Mouse (Mus musculus): Measurements from ENCODE around the gene Chd4. TPM values are rescaled to one million over a fixed set of nuclear protein-coding genes. Genes with fewer than 3 reads are reported as not detected.
"Not testable (repeated sequence)": the region's sequence is repeated elsewhere in the genome, so short reads cannot be mapped to it uniquely, and the experiment has no call there.

Chd4 gene
- total RNA-seq, 2 experiments from 2014 or later: 154 to 161 TPM

GRCm38 (mm10) chr6:125154550-125154949 lies 58.8 kb downstream of the Chd4 start:
- intact Hi-C loops (cut with DNase I): no loop called here
- no peak for DNase-seq (ENCODE audit: low spot score in 2 of 2)

DNA sequence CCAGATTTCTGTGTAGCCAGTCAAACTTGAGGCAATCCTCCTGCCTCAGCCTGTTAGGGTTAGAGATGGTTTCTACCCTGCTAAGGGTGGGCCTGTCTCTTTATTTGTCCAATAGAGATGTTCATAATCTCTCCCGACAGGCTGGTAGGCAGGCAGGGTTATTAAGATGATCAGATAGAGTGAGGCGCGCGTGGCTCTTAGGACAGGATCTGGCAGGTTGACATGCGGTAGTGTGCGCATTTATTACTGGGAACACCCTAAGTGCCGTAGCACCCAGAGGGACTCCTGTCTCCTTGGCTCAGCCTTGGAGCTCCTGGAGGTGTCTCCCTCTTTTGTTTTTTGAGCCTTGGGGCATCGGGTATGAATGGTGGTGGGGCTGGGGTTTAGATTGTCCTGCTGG lies 59.5 kb downstream of the Chd4 start:
- intact Hi-C loops (cut with DNase I): no loop called here
- DNase-seq (ENCODE audit: low spot score in 2 of 2): no peak

- DNase-seq (ENCODE audit: low spot score in 2 of 2): no peak
- intact Hi-C loops (cut with DNase I): no loop called here
Observed at GRCm38 (mm10) chr6:125156491-125156890, 60.7 kb downstream of the Chd4 start.

DNA sequence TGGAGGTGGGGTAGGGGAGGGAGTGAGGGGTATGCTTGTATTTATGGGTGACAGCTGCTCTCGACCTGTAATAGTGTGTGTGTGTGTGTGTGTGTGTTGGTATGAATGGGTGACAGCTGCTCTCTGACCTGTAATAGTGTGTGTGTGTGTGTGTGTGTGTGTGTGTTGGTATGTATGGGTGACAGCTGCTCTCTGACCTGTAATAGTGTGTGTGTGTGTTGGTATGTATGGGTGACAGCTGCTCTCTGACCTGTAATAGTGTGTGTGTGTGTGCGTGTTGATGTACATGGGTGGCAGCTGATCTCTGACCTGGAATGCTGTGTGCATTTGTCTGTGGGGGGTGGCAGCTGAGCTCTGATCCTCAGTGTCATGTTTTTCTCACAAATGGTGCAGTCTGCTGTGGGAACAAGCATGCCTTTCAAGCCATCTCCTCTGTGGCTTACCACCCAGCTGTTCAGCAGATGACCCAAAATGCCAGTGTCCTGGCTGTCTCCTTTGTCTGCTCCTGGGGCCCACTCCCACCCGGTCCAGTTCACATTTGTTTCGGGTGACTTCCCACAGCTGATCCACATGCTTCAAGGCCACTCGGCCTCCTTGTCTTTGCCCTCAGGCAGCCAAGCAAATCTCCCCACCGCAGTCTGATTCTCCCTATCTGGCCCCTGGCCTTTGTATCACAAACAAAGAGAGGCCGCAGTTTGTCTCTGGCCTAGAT lies 61.3 kb downstream of the Chd4 start:
- intact Hi-C loops (cut with DNase I): no loop called here
- DNase-seq (ENCODE audit: low spot score in 2 of 2): peak in 1 of 2 experiments; percentile 29

DNA sequence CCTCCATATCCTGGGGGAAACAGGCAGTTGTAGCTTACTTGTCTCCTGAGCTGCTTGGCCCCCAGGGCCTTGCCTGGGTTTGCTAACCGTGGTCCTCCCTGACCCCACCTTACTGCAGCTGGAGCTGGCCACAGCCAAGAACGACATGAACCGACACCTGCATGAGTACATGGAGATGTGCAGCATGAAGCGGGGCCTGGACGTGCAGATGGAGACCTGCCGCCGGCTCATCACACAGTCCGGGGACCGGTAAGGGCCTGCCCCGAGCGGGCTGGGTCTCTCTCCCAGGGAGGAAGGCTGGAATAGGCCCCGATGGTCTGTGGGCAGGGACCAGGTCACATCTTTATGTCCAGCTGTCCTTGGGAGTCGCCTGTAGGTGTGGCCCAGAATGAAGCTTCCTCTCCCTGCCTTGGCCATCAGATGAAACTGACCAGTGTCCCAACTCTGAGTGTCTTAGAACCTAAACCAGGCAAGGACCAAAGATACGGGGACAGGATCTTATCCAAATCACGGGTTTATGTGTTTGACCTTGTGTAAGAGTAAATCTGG lies 63.2 kb downstream of the Chd4 start:
- intact Hi-C loops (cut with DNase I): no loop called here
- DNase-seq (ENCODE audit: low spot score in 2 of 2): no peak

DNA sequence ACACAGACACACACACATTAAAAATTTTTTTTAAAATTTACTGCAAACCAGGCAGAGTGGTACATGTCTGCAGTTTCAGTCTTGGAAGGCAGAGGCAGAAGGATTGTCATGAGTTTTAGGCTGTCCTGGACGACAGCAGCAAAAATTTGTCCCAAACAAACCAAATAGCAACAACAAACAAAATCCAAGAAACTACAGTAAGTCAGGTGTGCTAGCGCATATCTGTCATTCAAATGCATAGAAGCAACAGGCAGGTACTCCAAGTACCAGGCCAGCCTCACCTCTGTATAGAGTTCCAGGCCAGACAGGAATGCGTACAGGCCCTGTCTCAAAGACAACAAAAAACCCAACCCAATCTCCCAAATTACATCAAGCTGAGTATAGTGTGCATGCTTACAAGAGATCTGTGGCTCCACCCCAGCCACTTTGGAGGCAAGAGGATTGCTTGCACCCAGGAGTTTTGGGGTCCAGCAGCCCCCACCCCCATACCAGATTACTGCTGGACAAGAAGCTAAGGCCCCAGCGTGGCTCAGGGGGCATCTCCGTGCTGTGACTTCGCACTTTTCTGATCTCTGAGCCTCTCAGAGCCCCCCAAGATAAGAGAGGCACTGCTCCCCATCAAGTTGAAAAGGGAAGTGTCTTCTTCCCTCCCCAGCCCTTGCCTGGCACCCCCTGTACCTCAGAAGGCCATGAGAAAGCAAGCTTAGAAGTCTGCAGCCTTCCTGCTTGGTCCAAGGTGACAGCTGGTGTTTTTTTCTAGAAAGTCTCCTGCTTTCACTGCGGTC lies 64.2 kb downstream of the Chd4 start:
- no peak for DNase-seq (ENCODE audit: low spot score in 2 of 2)
- intact Hi-C loops (cut with DNase I): no loop called here

- peak in 1 of 2 experiments; percentile 21 for DNase-seq (ENCODE audit: low spot score in 2 of 2)
- intact Hi-C loops (cut with DNase I): no loop called here
Observed at GRCm38 (mm10) chr6:125160558-125160853, 64.7 kb downstream of the Chd4 start.

GRCm38 (mm10) chr6:125160854-125161760 lies 65.3 kb downstream of the Chd4 start:
- intact Hi-C loops (cut with DNase I): no loop called here
- DNase-seq (ENCODE audit: low spot score in 2 of 2): peak; percentile 60 to 72

DNA sequence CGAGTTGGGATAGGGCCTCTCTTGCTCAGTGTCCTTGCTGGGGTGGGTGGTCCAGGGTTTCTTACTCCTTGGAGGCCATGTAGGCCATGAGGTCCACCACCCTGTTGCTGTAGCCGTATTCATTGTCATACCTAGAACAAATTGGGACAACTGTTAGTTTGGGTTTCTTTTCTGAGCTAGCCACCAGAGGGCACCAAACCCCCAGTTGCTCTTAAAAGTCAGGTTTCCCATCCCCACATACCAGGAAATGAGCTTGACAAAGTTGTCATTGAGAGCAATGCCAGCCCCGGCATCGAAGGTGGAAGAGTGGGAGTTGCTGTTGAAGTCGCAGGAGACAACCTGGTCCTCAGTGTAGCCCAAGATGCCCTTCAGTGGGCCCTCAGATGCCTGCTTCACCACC lies 66.2 kb downstream of the Chd4 start:
- intact Hi-C loops (cut with DNase I): not testable (repeated sequence)
- DNase-seq (ENCODE audit: low spot score in 2 of 2): peak; percentile 66 to 82

- intact Hi-C loops (cut with DNase I); DNase-seq (ENCODE audit: low spot score in 2 of 2): not testable (repeated sequence)
Observed at GRCm38 (mm10) chr6:125162615-125163305, 67.0 kb downstream of the Chd4 start.

DNA sequence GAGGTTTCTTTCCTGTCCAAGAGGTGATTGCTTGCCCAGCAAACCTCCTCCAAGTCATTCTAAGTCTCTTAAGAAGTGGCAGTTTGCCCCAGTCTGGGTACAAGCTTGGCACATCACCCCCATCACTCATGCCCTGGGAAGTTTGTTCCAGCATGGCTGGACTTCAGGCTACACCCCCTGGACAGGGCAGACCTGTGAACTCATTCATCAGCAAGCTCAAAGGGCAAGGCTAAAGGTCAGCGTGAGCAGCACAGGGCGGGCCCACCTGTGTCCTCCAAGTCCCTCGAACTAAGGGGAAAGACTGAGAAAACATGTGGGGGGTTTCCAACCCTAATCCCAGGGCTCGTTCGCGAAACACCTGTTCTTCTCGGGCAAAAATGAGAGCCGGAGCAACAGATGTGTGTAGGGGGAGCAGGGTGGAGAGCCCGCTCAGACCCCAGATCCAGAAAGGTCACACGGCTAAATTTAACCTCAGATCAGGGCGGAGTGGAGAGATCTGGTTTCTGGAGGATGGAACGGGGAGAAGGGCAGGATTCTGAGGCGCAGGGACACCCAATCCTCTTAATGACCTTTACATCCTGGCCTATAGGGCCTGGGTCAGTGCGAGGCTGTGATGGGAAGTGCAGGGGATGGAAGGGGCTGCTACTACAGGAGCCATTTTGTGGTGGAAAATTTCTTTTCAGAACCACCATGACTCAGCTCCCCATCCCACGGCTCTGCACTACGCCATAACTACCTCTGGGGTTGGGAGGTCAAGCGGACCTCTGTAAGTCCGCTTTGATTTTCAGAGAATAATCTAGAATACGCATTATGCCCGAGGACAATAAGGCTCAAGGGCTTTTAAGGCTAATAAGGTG lies 68.2 kb downstream of the Chd4 start:
- intact Hi-C loops (cut with DNase I): loop anchor here (2.0 kb wide), 2 partner anchors 15 to 107 kb away; no protein-coding TSS in a partner anchor
- peak; percentile 33 to 62 for DNase-seq (ENCODE audit: low spot score in 2 of 2)

DNA sequence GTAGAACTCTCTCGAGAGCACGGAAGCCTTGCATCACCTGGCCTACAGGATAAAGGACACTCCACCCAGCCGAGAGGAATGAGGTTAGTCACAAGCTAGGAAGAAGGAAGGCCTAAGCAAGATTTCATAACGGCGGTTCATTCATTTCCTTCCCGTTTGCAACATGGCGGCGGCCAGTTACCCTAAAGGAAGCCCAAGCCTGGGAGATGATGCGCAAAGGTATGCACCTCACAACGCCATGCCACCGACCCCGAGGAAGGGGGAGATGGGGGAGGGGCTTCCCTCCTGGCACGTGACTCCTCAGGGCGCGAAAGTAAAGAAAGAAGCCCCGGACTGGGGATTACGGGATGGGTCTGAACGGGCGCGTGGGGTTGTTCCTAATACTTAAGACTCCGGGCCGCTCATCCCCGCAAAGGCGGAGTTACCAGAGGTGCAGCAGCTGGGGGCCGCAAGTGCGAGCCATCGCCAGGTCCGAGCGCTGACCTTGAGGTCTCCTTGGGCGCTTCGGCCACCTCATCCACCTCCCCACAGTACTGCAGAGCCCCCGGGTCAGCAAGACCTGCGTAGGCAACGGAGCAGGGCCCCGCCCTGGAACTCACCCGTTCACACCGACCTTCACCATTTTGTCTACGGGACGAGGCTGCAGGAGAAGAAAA lies 69.0 kb downstream of the Chd4 start:
- peak; percentile 49 to 52 for DNase-seq (ENCODE audit: low spot score in 2 of 2)
- intact Hi-C loops (cut with DNase I): loop anchor here (2.0 to 5.0 kb wide), 3 partner anchors 16 to 106 kb away; partner anchors contain the start of gene Vamp1

DNA sequence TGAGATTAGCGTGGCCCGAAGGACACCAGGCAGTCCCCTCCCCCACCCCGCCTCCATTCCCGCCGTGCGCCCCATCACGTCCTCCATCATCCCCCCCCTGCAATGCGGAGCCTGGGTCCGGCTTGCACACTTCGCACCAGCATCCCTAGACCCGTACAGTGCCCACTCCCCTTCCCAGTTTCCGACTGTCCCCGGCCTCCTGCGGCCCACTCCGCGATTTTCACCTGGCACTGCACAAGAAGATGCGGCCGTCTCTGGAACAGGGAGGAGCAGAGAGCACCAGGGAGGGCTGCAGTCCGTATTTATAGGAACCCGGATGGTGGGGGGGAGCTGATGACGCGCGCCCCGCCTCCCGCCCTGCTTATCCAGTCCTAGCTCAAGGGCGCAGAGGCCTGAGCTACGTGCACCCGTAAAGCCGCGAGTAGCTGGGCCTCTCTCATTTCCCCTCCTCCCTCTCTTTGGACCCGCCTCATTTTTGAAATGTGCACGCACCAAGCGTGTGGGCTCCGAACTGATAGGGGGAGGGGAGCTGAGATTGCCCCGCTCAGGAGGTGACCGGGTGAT lies 69.6 kb downstream of the Chd4 start:
- intact Hi-C loops (cut with DNase I): loop anchor here (2.0 to 5.0 kb wide), 3 partner anchors 17 to 105 kb away; partner anchors contain the start of gene Vamp1
- DNase-seq (ENCODE audit: low spot score in 2 of 2): peak; percentile 98 to 99

- intact Hi-C loops (cut with DNase I): loop anchor here (5.0 kb wide), 1 partner anchor 51 kb away; the partner anchor contains the start of gene Vamp1
- peak; percentile 22 to 49 for DNase-seq (ENCODE audit: low spot score in 2 of 2)
Observed at GRCm38 (mm10) chr6:125166051-125166751, 70.4 kb downstream of the Chd4 start, which contains the start of gene Gapdh. Gene Gapdh, minus strand, starts transcription at chr6:125166467.

GRCm38 (mm10) chr6:125166861-125167650 lies 71.3 kb downstream of the Chd4 start:
- peak; percentile 60 to 62 for DNase-seq (ENCODE audit: low spot score in 2 of 2)
- intact Hi-C loops (cut with DNase I): loop anchor here (5.0 kb wide), 1 partner anchor 50 kb away; the partner anchor contains the start of gene Vamp1

DNA sequence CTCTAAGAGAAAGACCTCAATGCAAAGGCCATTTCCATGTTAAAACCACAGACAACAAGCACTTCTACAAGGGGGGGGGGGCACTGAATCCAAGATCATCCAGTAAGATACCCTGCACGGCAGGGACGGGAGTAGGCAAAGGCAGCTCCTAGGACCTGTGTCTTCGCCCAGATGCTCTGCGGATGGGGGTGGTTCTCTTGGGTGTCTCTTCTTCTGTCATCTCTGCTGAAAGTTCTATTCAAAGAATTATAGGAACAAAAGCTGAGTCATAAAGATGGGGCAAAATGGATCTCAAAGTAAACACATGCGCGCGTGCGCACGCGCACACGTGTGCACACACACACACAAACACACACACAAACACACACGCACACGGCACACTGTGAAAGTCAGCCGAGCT lies 72.3 kb downstream of the Chd4 start:
- DNase-seq (ENCODE audit: low spot score in 2 of 2): peak in 1 of 2 experiments; percentile 58
- intact Hi-C loops (cut with DNase I): loop anchor here (5.0 kb wide), 1 partner anchor 49 kb away; the partner anchor contains the start of gene Vamp1

Data from left cerebral cortex, postnatal 25 days (tissue).